Mouse (Mus musculus) pancreas, adult 10 weeks (tissue): ENCODE results near the gene Amph. TPM values are rescaled to one million over a fixed set of nuclear protein-coding genes. Genes with fewer than 3 reads are reported as not detected.

Source experiments
- polyA plus RNA-seq: library from polyadenylated mRNA; stranded (reverse); fragments of 350-450 nt; fragmentation: Illumina TruSeq; extraction: RNeasy Lipid Tissue Mini Kit (QIAGEN cat#74804); gene quantifications from one replicate; pipeline ENCODE4 v1.2.3, GENCODE M21; 2015; ENCODE audit warnings: low read depth, low replicate concordance; ENCODE audit not compliant: insufficient read depth

Amph gene
- polyA plus RNA-seq: 1.7 TPM

DNA sequence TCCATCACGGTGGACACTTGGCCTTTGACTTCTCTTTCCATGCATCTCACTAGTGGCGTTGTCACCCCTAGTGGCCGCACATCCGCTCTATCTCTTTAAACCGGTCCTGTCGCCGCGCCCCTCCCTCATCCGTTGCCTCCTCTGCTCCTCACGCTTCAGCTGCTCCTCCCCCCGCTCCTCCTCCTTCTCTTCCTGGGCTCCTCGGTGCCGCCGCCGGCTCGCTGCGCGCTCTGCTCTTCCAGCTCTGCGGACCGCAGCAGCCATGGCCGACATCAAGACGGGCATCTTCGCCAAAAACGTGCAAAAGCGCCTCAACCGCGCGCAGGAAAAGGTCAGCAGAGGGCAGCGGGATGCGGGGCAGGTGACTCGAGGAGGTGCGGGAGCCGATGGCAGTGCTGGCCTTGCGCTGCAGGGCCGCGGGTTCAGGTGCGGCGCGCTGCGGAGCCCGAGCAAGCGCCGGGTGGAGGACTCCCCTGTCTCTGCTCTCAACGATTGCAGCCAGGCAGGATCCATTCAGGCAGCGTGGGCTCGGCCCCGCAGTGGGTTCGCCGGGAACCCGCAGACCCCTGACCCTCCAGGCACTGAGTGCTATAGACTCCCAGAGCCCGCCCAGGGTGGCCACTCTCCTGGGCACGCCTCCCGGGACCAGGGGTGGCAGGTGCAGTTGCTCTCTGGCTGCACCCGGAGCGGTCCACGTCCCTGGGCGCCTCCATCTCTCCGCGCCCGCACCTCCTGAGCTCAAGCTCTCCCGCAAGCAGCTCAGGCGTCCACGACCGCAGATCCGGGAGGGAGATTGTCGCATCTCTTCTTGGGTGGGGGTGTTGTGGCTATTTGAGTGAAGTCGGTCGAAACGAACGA is at the start of gene Amph:
Gene Amph (plus strand): TSS at position 35 of the 858 bp plus-strand sequence.

Other genes with a start within 250 kb of the Amph start
- 11.4 TPM for gene Vps41, start 230.9 kb upstream of the Amph start, polyA plus RNA-seq